Mouse (Mus musculus) ES-E14 (cell line): ENCODE data around the gene Slc9a1.

Experiments used
- HCFC1 ChIP-seq: IDR thresholded peaks from 2 replicates; pipeline ENCODE4 v1.6.1; 2012; ENCODE audit warnings: low read length, inconsistent platforms, borderline replicate concordance; ENCODE audit not compliant: insufficient read depth
- MAFK ChIP-seq: IDR thresholded peaks from 2 replicates; pipeline ENCODE4 v1.6.1; 2014; ENCODE audit warnings: mild to moderate bottlenecking, low read depth, low read length, inconsistent platforms; ENCODE audit not compliant: insufficient read depth
- ZNF384 ChIP-seq: IDR thresholded peaks from 2 replicates; pipeline ENCODE4 v1.6.1; 2012; ENCODE audit warnings: low read depth, low read length, inconsistent platforms

- TF ChIP-seq ZNF384 (no peak), HCFC1 (no peak), MAFK (no peak)
Measured at GRCm38 (mm10) chr4:133379046-133379347, 9.5 kb downstream of the Slc9a1 start.
